Mouse (Mus musculus) E14TG2a.4 (cell line): ENCODE measurements around the gene Erich2.
"Not testable (repeated sequence)": the region's sequence is repeated elsewhere in the genome, so short reads cannot be mapped to it uniquely, and the experiment has no call there.

Experiments used
- CTCF ChIP-seq: conservative IDR thresholded peaks from 2 replicates; pipeline ENCODE4 v1.5.1; 2014; ENCODE audit warnings: low read length
- NANOG ChIP-seq: IDR thresholded peaks from 2 replicates; pipeline ENCODE4 v1.6.1; 2014; ENCODE audit warnings: borderline replicate concordance, low read length, mixed read lengths
- POU5F1 ChIP-seq: IDR thresholded peaks from 2 replicates; pipeline ENCODE4 v1.6.1; 2014; ENCODE audit warnings: low read length, borderline replicate concordance

- TF ChIP-seq CTCF = peak; percentile 78
- TF ChIP-seq POU5F1, NANOG: not testable (repeated sequence)
Observed at GRCm38 (mm10) chr2:70538283-70538682, 29.7 kb downstream of the Erich2 start.
